Mouse (Mus musculus): ENCODE measurements at regions not wholly inside any gene's neighbourhood (a gene's known extent, or its start where the extent isn't known, plus 50 kb on each side); places are given as distances from the start of the nearest gene placed in this dataset.

DNA sequence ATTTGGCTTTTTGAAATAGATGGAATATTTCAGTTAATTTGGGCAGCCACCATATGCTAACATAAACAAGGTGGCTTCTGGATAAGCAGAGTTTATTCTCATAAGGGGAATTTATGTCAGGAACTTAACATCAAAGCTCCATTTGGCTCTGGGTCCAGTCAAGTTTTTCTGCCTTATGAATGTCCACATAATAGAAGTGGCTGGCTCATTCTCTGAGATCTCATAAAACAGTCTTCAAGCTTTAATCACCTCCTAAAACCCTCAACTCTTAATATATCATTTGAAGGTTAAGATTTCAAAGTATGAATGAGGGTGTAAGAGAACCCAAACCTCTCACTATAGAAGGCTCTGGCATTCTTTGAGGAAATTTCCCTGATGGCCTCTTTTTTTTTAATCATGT, 1361.0 kb downstream of the Efna5 start:
- no peak overlapping the region for H3K4me2 ChIP-seq (ENCODE audit: low read length)
- no peak overlapping the region for H3K27ac ChIP-seq (replicated peaks in 1 of 2; ENCODE audit: control insufficient read depth in 1 of 2, insufficient read depth in 1 of 2, low read depth in 2 of 2, low read length in 2 of 2)
- no peak overlapping the region for H3K4me3 ChIP-seq (ENCODE audit: control insufficient read depth in 1 of 2, insufficient read depth in 1 of 2, low read depth in 1 of 2, low read length in 2 of 2)
- no peaks in the 10 kb centered on the region for H3K9me3 ChIP-seq (ENCODE audit: control insufficient read depth, low read length)
- no peak overlapping the region for H3K9ac ChIP-seq (ENCODE audit: low read length)
- ATAC-seq (ENCODE audit: insufficient number of reproducible peaks, insufficient read depth, low FRiP score, low read depth) = no peak
- H3K27me3 ChIP-seq (ENCODE audit: control insufficient read depth, insufficient read depth, low read length) = no peaks in the 10 kb centered on the region
- H3K36me3 ChIP-seq (ENCODE audit: control insufficient read depth, insufficient read depth, low read length) = no peaks in the 10 kb centered on the region
- no peaks in the 10 kb centered on the region for H3K4me1 ChIP-seq (ENCODE audit: control insufficient read depth in 2 of 2, insufficient read depth in 2 of 2, low read length in 2 of 2)

DNA sequence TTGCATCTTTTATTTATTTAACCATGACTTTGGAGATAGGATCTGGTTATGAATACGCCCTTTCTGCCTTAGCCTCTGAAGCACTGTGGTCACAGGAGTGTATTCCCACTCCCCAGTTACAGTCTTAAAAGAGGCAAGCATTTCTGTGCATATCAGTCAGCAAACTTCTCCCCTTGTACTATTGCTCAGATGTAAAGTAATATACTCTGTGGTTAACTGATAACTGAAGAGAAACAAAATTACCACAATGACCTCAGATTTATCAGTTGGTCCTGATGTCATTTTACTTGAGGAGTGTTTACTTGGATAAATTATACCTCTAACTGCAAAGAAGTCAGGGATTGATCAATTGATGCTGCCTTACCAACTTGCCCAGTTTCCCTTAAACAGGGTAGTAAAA, 1366.1 kb downstream of the Efna5 start:
- H3K9me3 ChIP-seq (ENCODE audit: control insufficient read depth, low read length) = no peaks in the 10 kb centered on the region
- WGBS = 78% methylated on average over 1 of the region's 1 CpGs
- ATAC-seq (ENCODE audit: insufficient number of reproducible peaks, insufficient read depth, low FRiP score, low read depth) = no peak

GRCm38 (mm10) chr17:61513433-61513832, 1367.7 kb downstream of the Efna5 start:
- H3K27me3 ChIP-seq (ENCODE audit: control insufficient read depth, insufficient read depth, low read length) = no peaks in the 10 kb centered on the region
- H3K36me3 ChIP-seq (ENCODE audit: control insufficient read depth, insufficient read depth, low read length) = no peaks in the 10 kb centered on the region
- H3K27ac ChIP-seq (replicated peaks in 1 of 2; ENCODE audit: control insufficient read depth in 1 of 2, insufficient read depth in 1 of 2, low read depth in 2 of 2, low read length in 2 of 2) = no peak overlapping the region
- H3K9me3 ChIP-seq (ENCODE audit: control insufficient read depth, low read length) = no peaks in the 10 kb centered on the region
- H3K4me3 ChIP-seq (ENCODE audit: control insufficient read depth in 1 of 2, insufficient read depth in 1 of 2, low read depth in 1 of 2, low read length in 2 of 2) = no peak overlapping the region
- WGBS = 80% methylated on average over 4 of the region's 4 CpGs
- no peak overlapping the region for H3K4me2 ChIP-seq (ENCODE audit: low read length)
- H3K4me1 ChIP-seq (ENCODE audit: control insufficient read depth in 2 of 2, insufficient read depth in 2 of 2, low read length in 2 of 2) = no peaks in the 10 kb centered on the region
- ATAC-seq (ENCODE audit: insufficient number of reproducible peaks, insufficient read depth, low FRiP score, low read depth) = no peak
- H3K9ac ChIP-seq (ENCODE audit: low read length) = no peak overlapping the region

More for the DNA sequence above, 1366.1 kb downstream of the Efna5 start:
- no peak overlapping the region for H3K4me2 ChIP-seq (ENCODE audit: low read length)
- no peaks in the 10 kb centered on the region for H3K4me1 ChIP-seq (ENCODE audit: control insufficient read depth in 2 of 2, insufficient read depth in 2 of 2, low read length in 2 of 2)
- H3K9ac ChIP-seq (ENCODE audit: low read length) = no peak overlapping the region
- H3K27ac ChIP-seq (replicated peaks in 1 of 2; ENCODE audit: control insufficient read depth in 1 of 2, insufficient read depth in 1 of 2, low read depth in 2 of 2, low read length in 2 of 2) = no peak overlapping the region
- H3K4me3 ChIP-seq (ENCODE audit: control insufficient read depth in 1 of 2, insufficient read depth in 1 of 2, low read depth in 1 of 2, low read length in 2 of 2) = no peak overlapping the region
- no peaks in the 10 kb centered on the region for H3K27me3 ChIP-seq (ENCODE audit: control insufficient read depth, insufficient read depth, low read length)
- no peaks in the 10 kb centered on the region for H3K36me3 ChIP-seq (ENCODE audit: control insufficient read depth, insufficient read depth, low read length)

GRCm38 (mm10) chr17:61495261-61495660, 1385.9 kb downstream of the Efna5 start:
- Histone ChIP-seq H3K4me3 (ENCODE audit: control insufficient read depth in 1 of 2, insufficient read depth in 1 of 2, low read depth in 1 of 2, low read length in 2 of 2) (no peak overlapping the region), H3K27ac (replicated peaks in 1 of 2; ENCODE audit: control insufficient read depth in 1 of 2, insufficient read depth in 1 of 2, low read depth in 2 of 2, low read length in 2 of 2) (no peak overlapping the region), H3K27me3 (ENCODE audit: control insufficient read depth, insufficient read depth, low read length) (no peaks in the 10 kb centered on the region), H3K4me1 (ENCODE audit: control insufficient read depth in 2 of 2, insufficient read depth in 2 of 2, low read length in 2 of 2) (no peaks in the 10 kb centered on the region), H3K36me3 (ENCODE audit: control insufficient read depth, insufficient read depth, low read length) (no peaks in the 10 kb centered on the region), H3K4me2 (ENCODE audit: low read length) (no peak overlapping the region), H3K9ac (ENCODE audit: low read length) (no peak overlapping the region), H3K9me3 (ENCODE audit: control insufficient read depth, low read length) (no peaks in the 10 kb centered on the region)
- no peak for ATAC-seq (ENCODE audit: insufficient number of reproducible peaks, insufficient read depth, low FRiP score, low read depth)
- WGBS = 73% methylated on average over 3 of the region's 3 CpGs

DNA sequence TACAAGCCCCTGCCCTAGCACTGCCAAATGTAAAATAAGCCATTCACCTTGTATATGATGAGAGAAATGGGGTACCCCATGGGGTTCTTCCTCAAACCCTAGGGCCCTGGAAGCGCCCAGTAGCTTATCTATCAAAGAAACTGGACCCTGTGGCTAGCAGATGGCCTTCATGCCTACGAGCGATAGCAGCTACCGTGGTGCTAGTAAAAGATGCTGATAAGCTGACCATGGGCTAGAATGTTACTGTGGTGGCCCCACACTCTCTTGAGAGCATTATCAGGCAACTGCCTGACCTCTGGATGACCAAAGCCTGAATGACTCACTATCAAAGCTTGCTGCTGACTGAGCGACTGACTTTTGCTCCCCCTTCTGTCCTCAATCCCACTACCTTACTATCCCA, 1403.7 kb downstream of the Efna5 start:
- no peak overlapping the region for H3K4me2 ChIP-seq (ENCODE audit: low read length)
- H3K9ac ChIP-seq (ENCODE audit: low read length) = no peak overlapping the region
- no peaks in the 10 kb centered on the region for H3K4me1 ChIP-seq (ENCODE audit: control insufficient read depth in 2 of 2, insufficient read depth in 2 of 2, low read length in 2 of 2)
- no peak for ATAC-seq (ENCODE audit: insufficient number of reproducible peaks, insufficient read depth, low FRiP score, low read depth)
- no peak overlapping the region for H3K4me3 ChIP-seq (ENCODE audit: control insufficient read depth in 1 of 2, insufficient read depth in 1 of 2, low read depth in 1 of 2, low read length in 2 of 2)
- H3K27me3 ChIP-seq (ENCODE audit: control insufficient read depth, insufficient read depth, low read length) = no peaks in the 10 kb centered on the region
- no peak overlapping the region for H3K27ac ChIP-seq (replicated peaks in 1 of 2; ENCODE audit: control insufficient read depth in 1 of 2, insufficient read depth in 1 of 2, low read depth in 2 of 2, low read length in 2 of 2)
- H3K36me3 ChIP-seq (ENCODE audit: control insufficient read depth, insufficient read depth, low read length) = no peaks in the 10 kb centered on the region
- peaks cover 24% of the 10 kb centered on the region for H3K9me3 ChIP-seq (ENCODE audit: control insufficient read depth, low read length)
- WGBS = 48% methylated on average over 5 of the region's 5 CpGs

- H3K27me3 ChIP-seq (ENCODE audit: control insufficient read depth, insufficient read depth, low read length) = no peaks in the 10 kb centered on the region
- 0 out of 2 replicates have a peak, but pooled peaks have one; percentile 13 for ATAC-seq (ENCODE audit: insufficient number of reproducible peaks, insufficient read depth, low FRiP score, low read depth)
- 75% methylated on average over 11 of the region's 11 CpGs for WGBS
Observed at GRCm38 (mm10) chr17:61474405-61474804, 1406.7 kb downstream of the Efna5 start.

DNA sequence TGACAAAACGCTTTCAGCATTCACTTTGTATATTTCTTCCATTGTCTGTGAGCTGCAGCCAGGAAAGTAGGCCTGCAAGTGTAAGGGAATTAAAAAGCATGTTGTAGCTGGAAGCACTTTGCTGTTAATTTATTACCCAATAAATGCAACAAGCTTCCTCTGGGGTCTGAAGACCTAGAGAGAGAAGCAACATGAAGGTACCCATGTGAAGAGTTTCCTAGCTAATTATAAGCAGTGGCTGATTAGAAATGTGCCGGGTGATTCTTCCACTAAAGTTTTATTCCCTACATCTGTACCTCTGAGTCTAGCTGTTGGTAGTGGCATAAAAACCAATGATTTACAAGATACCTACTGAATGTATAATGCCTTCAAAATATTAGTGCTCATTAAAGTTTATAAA, 1428.2 kb downstream of the Efna5 start:
- Histone ChIP-seq H3K9me3 (ENCODE audit: control insufficient read depth, low read length) (no peaks in the 10 kb centered on the region), H3K4me2 (ENCODE audit: low read length) (no peak overlapping the region), H3K27ac (replicated peaks in 1 of 2; ENCODE audit: control insufficient read depth in 1 of 2, insufficient read depth in 1 of 2, low read depth in 2 of 2, low read length in 2 of 2) (no peak overlapping the region), H3K4me3 (ENCODE audit: control insufficient read depth in 1 of 2, insufficient read depth in 1 of 2, low read depth in 1 of 2, low read length in 2 of 2) (no peak overlapping the region), H3K36me3 (ENCODE audit: control insufficient read depth, insufficient read depth, low read length) (no peaks in the 10 kb centered on the region), H3K27me3 (ENCODE audit: control insufficient read depth, insufficient read depth, low read length) (no peaks in the 10 kb centered on the region), H3K9ac (ENCODE audit: low read length) (no peak overlapping the region), H3K4me1 (ENCODE audit: control insufficient read depth in 2 of 2, insufficient read depth in 2 of 2, low read length in 2 of 2) (no peaks in the 10 kb centered on the region)
- 67% methylated on average over 2 of the region's 2 CpGs for WGBS
- no peak for ATAC-seq (ENCODE audit: insufficient number of reproducible peaks, insufficient read depth, low FRiP score, low read depth)

More at GRCm38 (mm10) chr17:61474405-61474804, 1406.7 kb downstream of the Efna5 start:
- H3K4me3 ChIP-seq (ENCODE audit: control insufficient read depth in 1 of 2, insufficient read depth in 1 of 2, low read depth in 1 of 2, low read length in 2 of 2) = no peak overlapping the region
- H3K4me2 ChIP-seq (ENCODE audit: low read length) = no peak overlapping the region
- no peak overlapping the region for H3K9ac ChIP-seq (ENCODE audit: low read length)
- no peaks in the 10 kb centered on the region for H3K36me3 ChIP-seq (ENCODE audit: control insufficient read depth, insufficient read depth, low read length)
- peaks cover 3% of the 10 kb centered on the region; the same call in 1 of the 2 replicates for H3K9me3 ChIP-seq (ENCODE audit: control insufficient read depth, low read length)
- no peak overlapping the region for H3K27ac ChIP-seq (replicated peaks in 1 of 2; ENCODE audit: control insufficient read depth in 1 of 2, insufficient read depth in 1 of 2, low read depth in 2 of 2, low read length in 2 of 2)
- no peaks in the 10 kb centered on the region for H3K4me1 ChIP-seq (ENCODE audit: control insufficient read depth in 2 of 2, insufficient read depth in 2 of 2, low read length in 2 of 2)

GRCm38 (mm10) chr17:61426846-61427245, 1454.3 kb downstream of the Efna5 start:
- H3K4me2 ChIP-seq (ENCODE audit: low read length) = no peak overlapping the region
- no peak overlapping the region for H3K4me3 ChIP-seq (ENCODE audit: control insufficient read depth in 1 of 2, insufficient read depth in 1 of 2, low read depth in 1 of 2, low read length in 2 of 2)
- no peak overlapping the region for H3K9ac ChIP-seq (ENCODE audit: low read length)
- no peaks in the 10 kb centered on the region for H3K9me3 ChIP-seq (ENCODE audit: control insufficient read depth, low read length)
- H3K27me3 ChIP-seq (ENCODE audit: control insufficient read depth, insufficient read depth, low read length) = no peaks in the 10 kb centered on the region
- H3K36me3 ChIP-seq (ENCODE audit: control insufficient read depth, insufficient read depth, low read length) = no peaks in the 10 kb centered on the region
- WGBS = 77% methylated on average over 8 of the region's 8 CpGs
- H3K27ac ChIP-seq (replicated peaks in 1 of 2; ENCODE audit: control insufficient read depth in 1 of 2, insufficient read depth in 1 of 2, low read depth in 2 of 2, low read length in 2 of 2) = no peak overlapping the region
- no peaks in the 10 kb centered on the region for H3K4me1 ChIP-seq (ENCODE audit: control insufficient read depth in 2 of 2, insufficient read depth in 2 of 2, low read length in 2 of 2)
- ATAC-seq (ENCODE audit: insufficient number of reproducible peaks, insufficient read depth, low FRiP score, low read depth) = no peak

Data from heart, embryonic 14.5 days (tissue).